Mouse (Mus musculus) small intestine, adult 2 months (tissue): ENCODE measurements around the gene Baat. TPM values are rescaled to one million over a fixed set of nuclear protein-coding genes. Genes with fewer than 3 reads are reported as not detected.

Experiments used
- H3K27ac ChIP-seq: fragments of 200-500 bp; 2 replicates; pipeline ENCODE4 v1.5.1; 2012; ENCODE audit warnings: low read depth, low read length, control low read depth, inconsistent platforms; ENCODE audit not compliant: insufficient read depth
- H3K27me3 ChIP-seq: fragments of 200-500 bp; 2 replicates; pipeline ENCODE4 v1.6.1; 2012; ENCODE audit warnings: mild to moderate bottlenecking, moderate library complexity, low read length, inconsistent platforms; ENCODE audit not compliant: control insufficient read depth, insufficient read depth
- H3K36me3 ChIP-seq: fragments of 200-500 bp; 2 replicates; pipeline ENCODE4 v1.6.1; 2012; ENCODE audit warnings: mild to moderate bottlenecking, low read length, control low read depth, inconsistent platforms; ENCODE audit not compliant: control insufficient read depth, insufficient read depth
- H3K4me1 ChIP-seq: fragments of 200-500 bp; 2 replicates; pipeline ENCODE4 v1.6.1; 2012; ENCODE audit warnings: low read length, inconsistent platforms, mixed read lengths; ENCODE audit not compliant: control insufficient read depth, insufficient read depth, insufficient read length
- H3K4me3 ChIP-seq: fragments of 200-500 bp; 2 replicates; pipeline ENCODE4 v1.5.1; 2012; ENCODE audit warnings: low read depth, mild to moderate bottlenecking, control low read depth, inconsistent platforms, low read length, moderate library complexity
- CTCF ChIP-seq: fragments of 200-500 bp; IDR thresholded peaks from 2 replicates; pipeline ENCODE4 v1.5.1; 2012; ENCODE audit warnings: low read depth, mild to moderate bottlenecking, control low read depth, inconsistent platforms, low read length, moderate library complexity, mixed read lengths; ENCODE audit not compliant: insufficient replicate concordance, insufficient read length; ENCODE audit errors: extremely low read depth
- POLR2A ChIP-seq: fragments of 200-500 bp; IDR thresholded peaks from 2 replicates; pipeline ENCODE4 v1.6.1; 2012; ENCODE audit warnings: low read depth, mild to moderate bottlenecking, control low read depth, inconsistent platforms, low read length, moderate library complexity
- WGBS: fragments of 180-500 bp; shearing (Covaris S2); methylation state at CpG from one replicate; pipeline ENCODE4 v1.1.7; 2018; 5-methylcytosine and 5-hydroxymethylcytosine counted together
- polyA plus RNA-seq: library from polyadenylated mRNA; depleted of rRNA; stranded (reverse); fragments of >200 nt; gene quantifications from 2 replicates; pipeline ENCODE4 v1.2.3, GENCODE M21; 2012; rRNA removed

The Baat gene
- 0.39 TPM in 1 of 2 replicates, not detected in the other for polyA plus RNA-seq

DNA sequence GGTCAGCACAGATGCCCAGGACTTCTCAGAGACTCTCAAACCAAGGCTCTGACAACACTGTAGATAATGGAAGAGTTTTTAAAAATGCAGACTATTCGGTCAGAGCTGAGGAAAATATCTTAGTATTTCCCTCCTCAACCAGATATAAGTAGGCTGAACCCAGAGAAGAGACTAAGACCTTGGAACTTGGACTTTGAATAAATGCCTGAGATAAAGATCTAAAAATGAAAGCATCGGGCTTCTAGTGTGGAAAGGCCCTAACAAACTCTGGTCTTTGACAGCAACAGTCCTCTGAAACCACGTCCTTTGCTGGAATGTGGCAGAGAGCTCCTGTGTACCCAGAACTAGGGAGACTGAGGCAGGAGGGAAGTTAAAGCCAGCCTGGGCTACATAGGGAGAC, at the start of gene Baat:
Gene Baat (minus strand): TSS at position 172 of the 400 bp plus-strand sequence.
- TF ChIP-seq CTCF (no peak), POLR2A (no peak)
- peaks cover 4% of the 10 kb centered on the region; the same call in 1 of the 2 replicates for H3K4me1 ChIP-seq
- H3K27me3 ChIP-seq = no peaks in the 10 kb centered on the region
- peak within 1 kb of the TSS; percentile 17; the same call in 1 of the 2 replicates for H3K4me3 ChIP-seq
- H3K27ac ChIP-seq = peak within 1 kb of the TSS; percentile 75
- H3K36me3 ChIP-seq = no peaks in the 10 kb centered on the region
- WGBS = 28% methylated on average over 3 of the region's 3 CpGs

DNA sequence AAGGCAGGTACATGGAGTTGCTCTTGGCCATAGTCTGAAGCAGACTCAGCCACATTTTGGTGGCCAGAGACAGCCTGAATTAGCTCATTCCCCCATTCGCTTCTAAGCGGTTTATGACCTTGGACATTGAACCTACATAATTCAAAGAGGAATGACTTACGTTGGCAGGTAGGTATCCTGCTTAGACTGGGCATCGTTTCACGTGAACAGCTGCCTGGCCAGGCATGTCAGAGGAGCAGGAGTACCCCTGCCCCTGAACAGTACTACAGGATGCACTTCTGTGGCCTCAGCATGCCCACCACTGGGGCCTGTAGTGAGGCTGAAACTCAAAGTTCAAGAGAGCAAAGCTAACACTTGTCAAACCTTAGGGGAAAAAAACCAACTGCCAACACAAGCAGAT, 47.0 kb upstream of the Baat start:
- Histone ChIP-seq H3K4me3 (no peak overlapping the region), H3K27ac (peak overlapping the region; percentile 92), H3K4me1 (peaks cover 10% of the 10 kb centered on the region; the same call in 1 of the 2 replicates), H3K27me3 (no peaks in the 10 kb centered on the region), H3K36me3 (no peaks in the 10 kb centered on the region; the same call in 1 of the 2 replicates)
- TF ChIP-seq POLR2A (no peak), CTCF (no peak)
- WGBS = 27% methylated on average over 5 of the region's 5 CpGs

DNA sequence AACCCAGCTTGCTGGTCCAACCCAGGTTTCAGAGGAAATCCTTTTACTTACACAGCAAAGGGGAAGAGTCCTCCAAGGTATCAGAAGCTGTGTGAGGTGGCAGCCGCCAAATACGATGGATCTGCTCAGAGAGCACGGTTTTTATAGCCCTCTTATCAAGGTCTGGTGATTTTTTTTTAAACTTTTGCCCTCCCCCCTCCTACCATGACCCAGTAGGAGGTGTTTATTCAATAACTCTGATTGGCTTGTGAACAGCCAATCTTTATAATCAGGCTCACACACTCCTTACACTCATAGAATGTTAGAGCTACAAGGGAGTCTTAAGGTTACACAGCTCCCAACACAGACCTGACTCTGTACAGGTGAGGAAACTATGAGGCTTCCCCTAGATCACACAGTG, 43.0 kb upstream of the Baat start, which contains the start of gene Aldob:
Gene Aldob (minus strand): TSS at position 164 of the 400 bp plus-strand sequence.
- Histone ChIP-seq H3K4me3 (peak within 1 kb of the TSS; percentile 60), H3K27me3 (no peaks in the 10 kb centered on the region), H3K4me1 (peaks cover 5% of the 10 kb centered on the region; the same call in 1 of the 2 replicates), H3K36me3 (peaks cover 17% of the 10 kb centered on the region), H3K27ac (peak within 1 kb of the TSS; percentile 100)
- 12% methylated on average over 3 of the region's 3 CpGs for WGBS
- no peak for TF ChIP-seq CTCF
- TF ChIP-seq POLR2A = peak; percentile 92; the same call in 1 of the 2 replicates

DNA sequence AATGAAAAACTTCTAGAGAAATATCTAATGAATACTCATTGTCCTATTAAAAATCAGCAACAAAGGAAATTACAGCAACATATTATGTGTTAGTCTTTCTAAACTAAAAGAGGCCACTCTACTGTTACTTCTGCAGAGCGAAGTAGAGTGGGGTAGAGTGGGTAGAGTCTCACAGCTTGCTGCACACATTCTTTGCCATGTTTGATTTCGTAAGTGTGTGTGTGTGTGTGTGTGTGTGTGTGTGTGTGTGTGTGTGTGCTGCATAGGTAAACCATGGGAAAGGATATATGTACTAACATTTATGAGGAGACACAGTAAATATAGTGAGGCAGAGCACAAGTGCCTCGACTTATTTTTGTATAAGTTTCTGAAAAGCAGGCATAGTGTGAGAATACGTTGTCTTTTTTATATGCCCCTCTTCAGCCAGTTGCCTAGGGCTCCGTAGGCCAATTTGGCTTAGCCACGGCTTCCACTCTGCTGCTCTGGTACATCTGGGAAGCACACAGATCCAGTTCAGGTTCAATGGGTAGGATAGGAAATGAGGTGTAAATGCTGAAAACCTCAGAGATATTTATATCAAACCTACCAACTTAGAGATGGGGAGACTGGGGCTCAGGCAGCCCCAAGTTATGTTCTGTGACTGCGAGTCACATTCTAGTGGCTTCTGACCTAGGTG, 41.3 kb upstream of the Baat start:
- no peak; the same call in 1 of the 2 replicates for TF ChIP-seq CTCF
- TF ChIP-seq POLR2A = no peak
- H3K4me1 ChIP-seq = no peaks in the 10 kb centered on the region; the same call in 1 of the 2 replicates
- H3K27ac ChIP-seq = peak overlapping the region; percentile 100
- WGBS = 26% methylated on average over 7 of the region's 7 CpGs
- peak overlapping the region; percentile 60; the same call in 1 of the 2 replicates for H3K4me3 ChIP-seq
- peaks cover 34% of the 10 kb centered on the region for H3K36me3 ChIP-seq
- H3K27me3 ChIP-seq = no peaks in the 10 kb centered on the region

DNA sequence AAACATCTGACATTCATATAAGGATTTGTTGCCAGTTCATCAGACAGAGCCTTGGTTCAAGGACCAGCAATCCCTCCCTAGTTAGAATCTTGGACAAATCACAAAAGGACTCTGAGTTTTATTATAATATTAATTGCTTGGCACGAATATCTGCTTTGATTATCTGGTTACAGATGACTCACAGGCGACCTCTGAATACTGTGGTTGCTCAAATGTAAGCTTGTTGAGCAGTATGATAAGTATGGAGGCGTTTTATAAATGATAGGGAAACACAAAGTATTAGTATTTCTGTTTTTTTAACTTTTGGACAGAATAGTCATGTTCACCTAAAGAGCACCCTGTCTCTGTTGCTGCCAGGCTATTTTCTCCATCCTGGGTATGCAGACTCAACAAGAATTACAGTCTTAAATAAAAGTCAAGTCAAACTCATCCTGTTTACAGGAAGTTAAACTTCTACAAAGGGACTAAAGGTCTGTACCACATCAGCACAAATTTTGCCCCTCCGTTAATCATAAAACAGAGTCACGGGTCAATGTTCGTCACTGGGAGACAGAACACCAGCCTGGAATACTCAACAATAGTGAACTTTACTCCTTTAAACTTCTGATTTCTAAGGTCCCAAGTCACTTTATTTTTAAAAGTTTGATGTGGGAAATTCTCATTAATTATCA, 40.7 kb upstream of the Baat start:
- no peak overlapping the region for H3K4me3 ChIP-seq

DNA sequence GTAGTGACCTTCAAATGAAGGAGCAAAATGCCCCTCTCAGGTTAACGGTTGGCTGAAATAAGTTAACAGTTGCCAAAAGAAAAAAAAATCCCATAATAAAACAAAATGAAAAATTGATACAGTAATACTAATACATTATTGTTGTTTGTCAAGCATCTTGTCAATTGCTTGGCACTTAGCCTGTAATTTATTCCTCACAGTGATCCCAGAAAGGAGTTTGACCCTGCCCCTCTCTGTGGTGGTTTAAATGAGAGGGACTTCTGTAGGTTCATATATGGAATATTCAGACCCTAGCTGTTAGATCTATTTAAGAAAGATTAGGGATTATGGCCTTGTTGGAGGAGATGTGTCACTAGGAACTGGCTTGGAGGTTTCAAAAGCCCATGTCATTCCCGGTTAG, 39.7 kb upstream of the Baat start:
- Histone ChIP-seq H3K4me1 (no peaks in the 10 kb centered on the region; the same call in 1 of the 2 replicates), H3K27ac (peak overlapping the region; percentile 86), H3K27me3 (no peaks in the 10 kb centered on the region), H3K4me3 (peak overlapping the region; percentile 58), H3K36me3 (peaks cover 47% of the 10 kb centered on the region)
- TF ChIP-seq POLR2A (no peak), CTCF (no peak)
- WGBS = 38% methylated on average over 2 of the region's 2 CpGs

More for the DNA sequence above, 40.7 kb upstream of the Baat start:
- Histone ChIP-seq H3K27ac (peak overlapping the region; percentile 86), H3K27me3 (no peaks in the 10 kb centered on the region), H3K4me1 (no peaks in the 10 kb centered on the region; the same call in 1 of the 2 replicates), H3K36me3 (peaks cover 39% of the 10 kb centered on the region)
- no peak for TF ChIP-seq CTCF
- TF ChIP-seq POLR2A = no peak
- WGBS = 19% methylated on average over 6 of the region's 6 CpGs

DNA sequence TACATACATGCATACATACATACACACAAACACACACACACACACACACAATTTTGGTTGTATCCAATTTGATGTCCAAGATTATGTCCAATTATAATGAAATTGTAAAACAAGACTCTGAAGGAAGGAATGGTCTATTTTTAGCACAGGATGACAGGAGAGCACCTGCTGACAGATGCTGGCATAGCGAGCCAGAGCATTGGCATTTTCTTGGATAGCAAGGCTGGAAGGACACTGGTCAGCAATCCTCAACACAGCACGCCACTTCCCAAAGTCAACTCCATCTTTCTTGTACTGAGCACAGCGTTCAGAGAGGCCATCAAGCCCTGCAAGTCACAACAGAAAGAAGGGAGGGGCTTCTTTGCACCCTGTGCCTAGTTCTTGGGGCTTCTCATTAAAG, 34.6 kb upstream of the Baat start:
- H3K27me3 ChIP-seq = no peaks in the 10 kb centered on the region
- H3K4me1 ChIP-seq = no peaks in the 10 kb centered on the region; the same call in 1 of the 2 replicates
- TF ChIP-seq POLR2A (no peak), CTCF (no peak)
- H3K27ac ChIP-seq = no peak overlapping the region
- 78% methylated on average over 3 of the region's 3 CpGs for WGBS
- H3K4me3 ChIP-seq = no peak overlapping the region
- H3K36me3 ChIP-seq = peaks cover 81% of the 10 kb centered on the region
